Mouse (Mus musculus): ENCODE measurements around the gene Lin28a. TPM values are rescaled to one million over a fixed set of nuclear protein-coding genes. Genes with fewer than 3 reads are reported as not detected.
A peak's percentile ranks its signal among the peaks of the same experiment; 100 is the strongest.

Gene Lin28a
- total RNA-seq, 4 experiments from 2014 or later = not detected

DNA sequence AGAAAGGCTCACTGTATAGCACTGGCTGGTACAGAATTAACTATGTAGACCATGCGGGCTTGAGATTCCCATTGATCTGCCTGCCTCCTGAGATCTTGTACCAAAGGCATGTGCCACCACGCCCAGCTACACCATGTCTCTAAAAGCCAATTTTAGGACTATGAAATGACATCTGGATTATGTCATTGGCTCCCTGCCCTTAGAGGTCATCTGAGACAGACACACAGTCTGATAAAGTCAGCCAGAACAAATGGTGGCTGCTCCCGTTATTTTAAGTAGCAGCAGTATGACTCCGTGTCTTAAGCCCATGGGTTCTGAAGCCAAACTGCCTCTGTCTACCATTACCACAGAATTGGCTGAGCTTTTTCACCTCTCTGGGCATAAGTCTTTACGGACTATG, 38.1 kb downstream of the Lin28a start:
- DNase-seq (ENCODE audit: low spot score in 2 of 2) = no peak

DNA sequence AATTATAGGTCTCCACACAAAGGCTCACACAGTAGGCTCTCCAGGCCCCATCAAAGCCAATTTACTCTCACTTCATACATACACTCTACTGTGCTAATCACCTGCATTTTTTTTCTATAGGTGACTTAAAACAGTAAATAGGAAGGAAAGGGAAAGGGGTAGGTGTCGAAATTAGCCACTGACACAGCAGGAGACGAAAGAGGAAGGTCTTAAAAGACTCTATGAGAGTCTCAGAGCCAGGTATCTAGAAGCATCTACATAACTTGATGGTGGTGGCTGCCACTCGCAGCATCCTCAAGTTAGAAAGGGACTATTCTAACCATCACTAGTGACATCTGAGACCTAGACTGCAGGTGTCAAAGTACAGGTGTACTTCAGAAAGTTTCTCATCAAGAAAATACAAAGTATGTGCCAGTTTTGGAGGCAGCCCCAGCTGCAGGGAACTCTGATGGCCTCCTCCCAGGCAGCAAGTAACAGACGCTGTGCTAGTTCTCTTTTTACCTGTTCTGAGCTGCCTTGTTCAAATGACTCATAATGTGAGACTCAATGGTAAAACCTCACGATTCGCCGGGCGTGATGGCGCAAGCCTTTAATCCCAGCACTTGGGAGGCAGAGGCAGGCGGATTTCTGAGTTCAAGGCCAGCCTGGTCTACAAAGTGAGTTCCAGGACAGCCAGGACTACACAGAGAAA, 40.5 kb downstream of the Lin28a start:
- DNase-seq (ENCODE audit: low spot score in 2 of 2) = no peak

DNA sequence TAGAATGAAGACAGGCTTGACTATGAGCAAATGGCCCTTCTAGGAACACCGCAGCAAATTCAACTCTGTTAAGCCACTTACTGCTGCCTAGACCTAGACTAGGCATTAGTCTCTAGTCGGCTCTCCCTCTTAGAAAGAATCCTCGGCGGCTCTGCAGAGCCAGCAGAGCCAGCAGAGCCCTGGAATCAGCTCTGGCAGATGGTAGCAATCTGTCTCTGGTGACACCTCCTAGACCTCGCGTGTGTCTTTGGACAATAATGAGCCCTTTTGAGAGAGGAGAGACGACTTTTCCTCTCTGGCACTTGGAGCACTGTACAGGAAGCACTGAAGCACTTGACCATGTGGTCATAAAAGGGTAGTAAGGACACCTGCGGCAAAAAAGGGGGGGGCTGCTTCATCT, 46.9 kb downstream of the Lin28a start:
- DNase-seq (ENCODE audit: low spot score in 2 of 2) = no peak

DNA sequence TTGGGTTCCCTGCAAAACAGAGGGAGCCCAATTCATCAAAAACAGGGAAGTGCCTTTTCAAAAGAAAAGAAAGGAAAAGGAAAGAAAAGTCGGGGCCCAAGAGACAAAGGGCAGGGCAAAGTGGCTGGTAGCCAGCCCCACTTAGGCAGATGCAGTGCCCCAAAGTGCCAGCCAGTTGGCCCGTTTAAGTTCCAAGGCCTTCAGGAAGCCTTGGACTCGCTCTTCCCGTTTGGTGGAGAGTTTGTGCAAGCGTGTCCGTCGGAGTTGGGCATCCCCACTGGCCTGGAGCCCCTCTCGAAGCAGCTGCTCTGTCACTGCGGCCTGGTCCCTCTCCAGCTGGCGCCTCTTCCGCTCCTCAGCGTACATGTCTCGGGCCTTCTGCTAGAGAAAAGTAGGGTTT, 47.8 kb downstream of the Lin28a start:
- no peak for DNase-seq (ENCODE audit: low spot score in 2 of 2)

DNA sequence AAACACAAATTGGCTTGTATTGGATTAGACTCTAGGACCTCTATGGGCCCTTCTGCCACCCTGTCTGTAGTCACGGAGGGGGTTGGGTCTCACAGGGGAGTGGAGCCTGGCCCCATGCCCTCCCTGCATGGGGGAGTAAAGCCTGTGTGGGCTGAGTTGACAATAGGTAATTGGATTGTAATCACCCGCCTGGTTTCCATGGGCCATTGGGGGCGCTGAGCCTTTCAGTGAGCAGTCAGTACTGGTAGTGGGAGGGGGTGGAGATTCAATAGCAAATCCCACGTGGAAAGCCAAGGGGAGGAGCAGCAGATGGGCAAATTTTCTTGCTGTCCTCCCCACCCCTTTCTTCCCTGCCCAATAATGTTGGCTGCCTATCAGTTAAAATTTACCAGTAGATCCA, 48.4 kb downstream of the Lin28a start:
- no peak for DNase-seq (ENCODE audit: low spot score in 2 of 2)

DNA sequence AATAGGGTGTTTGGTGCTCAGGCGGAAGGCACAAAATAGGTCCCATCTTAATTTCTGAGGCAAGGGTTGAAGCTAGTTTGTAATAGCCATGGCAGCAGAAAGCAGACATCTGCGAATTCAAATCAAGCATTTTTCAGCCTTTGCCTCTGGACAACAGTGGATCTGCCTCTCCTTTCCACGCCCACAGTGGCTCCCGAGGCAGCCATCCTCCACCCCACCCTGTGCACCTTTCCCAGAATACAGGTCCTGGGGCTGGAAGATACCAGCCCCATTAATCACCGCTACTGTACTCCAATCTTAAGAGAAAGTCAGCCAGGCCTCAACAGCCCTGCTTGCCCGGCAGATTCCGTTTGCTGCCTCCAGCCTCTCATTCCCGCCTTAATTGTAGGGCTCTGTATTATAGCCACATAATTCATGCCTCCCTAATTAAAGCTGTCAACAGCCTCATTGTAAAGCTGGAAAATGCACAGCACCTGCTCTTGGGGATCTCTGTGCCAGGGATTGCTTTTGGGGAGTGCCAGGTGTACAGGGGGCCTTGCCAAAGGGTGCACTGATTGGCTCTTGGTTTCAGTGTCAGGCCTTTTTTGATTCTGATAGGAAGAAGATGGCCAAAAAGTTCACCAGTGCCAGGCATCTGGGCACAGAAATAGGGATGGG, 49.4 kb downstream of the Lin28a start:
- no peak for DNase-seq (ENCODE audit: low spot score in 2 of 2)

DNA sequence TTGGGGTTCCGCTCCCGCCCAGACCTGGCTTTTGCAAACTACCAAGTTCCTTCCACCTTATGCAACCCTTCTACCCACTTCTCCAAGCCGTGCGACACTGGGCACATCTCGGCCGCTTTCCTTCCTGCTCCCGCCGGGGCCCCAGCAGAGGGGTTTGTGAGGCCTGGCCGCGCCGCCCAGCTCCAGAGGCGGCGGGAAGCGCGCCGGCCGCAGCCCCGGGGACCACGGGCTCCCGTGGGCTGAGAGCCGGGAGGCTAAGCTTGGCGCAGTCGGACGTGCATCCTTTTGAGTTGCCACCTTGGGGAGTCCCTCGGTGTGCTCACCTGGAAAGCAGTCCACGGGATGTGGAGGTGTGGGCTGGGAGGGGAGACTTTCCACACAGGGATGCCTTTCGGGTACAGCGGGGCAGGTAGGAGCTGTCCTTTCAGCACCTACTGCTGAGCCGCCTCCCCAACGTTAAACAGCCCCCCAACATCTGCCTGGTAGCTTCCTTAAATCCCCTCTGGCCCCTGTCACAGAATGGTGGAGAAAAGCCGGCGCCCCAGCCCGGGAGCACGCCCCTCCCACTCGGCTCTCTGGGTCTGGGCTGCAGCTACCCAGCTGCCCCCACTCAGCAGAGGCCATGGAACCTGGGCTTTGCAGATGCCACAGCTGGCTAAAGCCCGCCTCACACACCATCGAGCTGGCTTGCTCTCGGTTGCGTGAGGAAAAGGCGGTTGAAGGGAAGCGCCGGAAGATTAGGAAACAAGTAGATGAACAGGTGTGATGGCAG, 50.3 kb downstream of the Lin28a start, which contains the start of gene Hmgn2:
Hmgn2 (minus strand) TSS at position 501 of the 772 bp plus-strand sequence.
- peak; percentile 35 to 37 for DNase-seq (ENCODE audit: low spot score in 2 of 2)

DNA sequence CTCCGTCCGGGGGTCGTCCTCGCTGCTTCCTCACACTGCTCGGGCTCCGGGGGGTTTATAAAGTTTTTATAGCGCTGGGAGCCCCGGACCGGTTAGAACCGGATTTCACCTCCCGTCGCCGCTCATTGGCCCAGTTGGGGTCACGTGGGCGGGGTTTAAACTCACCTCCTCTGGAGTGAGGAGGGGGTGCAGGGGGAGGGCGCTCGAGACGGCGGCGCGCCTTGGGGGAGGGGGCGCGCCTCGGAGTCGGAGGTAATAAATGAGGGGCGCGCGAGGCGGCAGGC, 50.8 kb downstream of the Lin28a start:
- DNase-seq (ENCODE audit: low spot score in 2 of 2) = peak; percentile 68 to 91

DNA sequence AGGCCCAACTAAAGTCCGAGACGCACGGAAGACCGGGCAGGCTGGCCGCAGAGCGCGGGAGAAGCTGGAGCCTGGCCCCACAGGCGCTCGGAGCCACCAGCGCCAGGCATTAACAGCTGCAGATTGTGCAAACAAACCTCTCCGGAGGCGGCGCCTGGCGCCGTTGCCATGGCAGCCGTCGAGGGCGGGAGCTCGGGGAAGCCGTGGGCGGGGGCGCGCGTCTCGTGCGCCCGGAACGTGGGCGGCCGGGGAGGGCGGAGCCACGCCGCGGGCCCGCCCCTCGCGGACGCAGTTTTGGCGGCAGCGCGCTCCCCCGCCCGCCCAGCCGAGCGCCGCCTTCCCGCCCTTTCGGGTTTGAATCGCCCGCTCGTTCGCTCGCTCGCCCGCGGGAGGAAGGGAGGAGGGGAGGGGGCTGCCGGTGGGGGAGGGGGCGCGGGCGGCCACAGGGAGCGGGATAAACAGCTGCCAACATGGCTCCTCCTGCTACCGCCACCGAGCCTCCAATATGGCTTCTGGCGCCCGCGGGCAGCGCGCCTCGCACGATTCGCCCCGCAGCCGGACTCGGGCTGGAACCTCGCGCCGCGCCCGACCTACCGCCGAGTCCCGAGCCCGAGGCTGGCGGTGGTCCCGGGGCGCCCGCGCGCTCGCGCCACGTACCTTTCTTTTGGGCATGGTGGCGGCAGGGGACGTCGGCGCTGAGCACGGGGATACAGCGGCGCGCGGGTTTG, 51.3 kb downstream of the Lin28a start:
- peak; percentile 91 to 97 for DNase-seq (ENCODE audit: low spot score in 2 of 2)

DNA sequence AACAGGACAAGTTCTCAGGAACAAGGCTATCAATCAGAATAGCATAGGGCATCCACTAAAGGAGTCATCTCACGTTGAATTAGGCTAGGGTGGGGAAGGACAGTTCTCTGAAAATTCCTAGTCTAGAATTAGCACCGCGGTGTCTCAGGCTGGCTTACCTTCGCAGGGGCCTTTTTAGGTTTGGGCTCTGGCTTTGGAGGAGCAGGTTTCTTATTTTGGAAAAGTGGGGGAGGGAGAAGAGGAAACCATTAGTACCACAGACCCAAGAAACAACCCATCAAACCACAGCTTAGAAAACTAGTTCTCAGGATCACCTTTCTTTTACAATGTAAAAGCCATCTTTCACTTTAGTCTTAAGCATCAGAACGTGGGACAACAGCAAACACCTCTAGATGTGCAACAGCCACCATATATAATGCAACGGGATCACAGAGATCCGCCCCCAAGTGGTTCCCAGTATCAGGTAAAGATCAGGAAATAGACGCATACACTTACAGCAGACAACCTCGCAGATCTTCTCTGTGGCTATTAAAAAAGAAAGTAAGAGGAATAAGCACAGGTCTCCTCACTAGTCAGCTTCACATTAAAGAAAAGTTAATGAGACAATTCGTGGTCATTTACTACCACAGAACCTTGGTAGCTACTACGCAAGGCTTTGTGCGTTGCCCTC, 52.2 kb downstream of the Lin28a start:
- DNase-seq (ENCODE audit: low spot score in 2 of 2) = no peak

DNA sequence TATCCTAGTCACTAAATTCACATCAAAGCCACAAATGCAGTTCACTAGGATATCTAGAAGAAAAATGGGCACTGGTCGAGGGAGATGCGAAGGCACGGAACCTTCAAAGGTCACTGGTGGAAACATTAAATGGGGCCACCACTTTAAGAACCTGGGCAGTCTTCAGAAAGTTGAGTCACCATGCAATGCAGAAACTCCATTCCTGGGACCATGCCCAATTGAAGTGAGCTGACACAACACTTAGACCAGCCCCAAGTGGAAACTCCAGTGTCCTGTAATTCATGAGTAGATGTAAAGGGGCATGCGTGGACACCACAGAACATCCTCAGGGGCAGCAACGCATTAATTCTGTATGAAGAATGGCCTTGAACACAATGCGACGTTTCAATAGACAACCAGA, 56.1 kb downstream of the Lin28a start:
- DNase-seq (ENCODE audit: low spot score in 2 of 2) = no peak

DNA sequence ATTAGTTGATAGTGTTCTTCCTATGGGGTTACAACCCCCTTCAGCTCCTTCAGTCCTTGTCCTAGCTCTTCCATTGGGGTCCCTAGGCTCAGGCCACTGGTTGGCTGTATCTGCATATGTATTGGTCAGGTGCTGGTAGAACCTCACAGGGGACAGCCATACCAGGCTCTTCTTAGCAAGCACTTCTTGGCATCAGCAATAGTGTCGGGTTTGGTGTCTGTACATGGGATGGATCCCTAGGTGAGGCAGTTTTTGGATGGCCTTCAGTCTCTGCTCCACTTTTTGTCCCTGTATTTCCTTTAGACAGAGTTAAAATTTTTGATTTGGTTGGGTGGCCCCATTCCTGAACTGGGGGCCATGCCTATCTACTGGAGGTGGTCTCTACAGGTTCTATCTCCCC, 59.8 kb downstream of the Lin28a start:
- no peak for DNase-seq (ENCODE audit: low spot score in 2 of 2)

DNA sequence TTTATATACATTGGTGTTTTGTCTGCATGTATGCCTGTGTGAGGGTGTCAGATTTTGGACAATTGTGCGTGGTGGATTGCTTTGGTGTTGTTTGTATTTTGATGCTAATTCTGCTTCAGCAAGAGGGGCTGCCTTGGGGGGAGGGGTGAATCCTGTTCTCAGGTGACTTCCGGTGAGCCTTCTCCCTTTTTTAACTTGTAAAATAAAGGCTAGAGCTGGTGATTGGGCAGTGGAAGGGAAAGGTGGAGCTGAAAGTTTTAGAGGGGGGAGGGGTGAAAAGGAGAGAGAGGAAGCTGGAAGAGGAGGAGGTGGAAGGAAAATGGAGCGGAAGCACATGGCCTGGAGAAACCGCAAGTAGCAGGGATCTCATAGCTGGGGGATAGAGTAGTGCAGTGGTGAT, 62.3 kb downstream of the Lin28a start:
- DNase-seq (ENCODE audit: low spot score in 2 of 2) = no peak

Other genes starting within 250 kb of the Lin28a start
- 10 to 100 TPM; 15.3 to 19.2 (median 17.7) TPM for gene Rps6ka1, start 131.0 kb downstream of the Lin28a start, total RNA-seq (2022)
- 100 to 1,000 TPM; 115 to 129 (median 119) TPM for gene Hmgn2, start 50.2 kb downstream of the Lin28a start, total RNA-seq (2022)
- gene Dhdds, start 17.9 kb downstream of the Lin28a start, total RNA-seq (2022) = 10 to 100 TPM; 63.6 to 73.6 (median 68.4) TPM
- gene Zfp683, start 35.0 kb upstream of the Lin28a start, total RNA-seq (2022) = not detected
- gene Crybg2, start 42.0 kb upstream of the Lin28a start, total RNA-seq (2022) = 1 to 10 TPM; 3.6 to 6.8 (median 5.8) TPM
- gene Cd52, start 76.2 kb upstream of the Lin28a start, total RNA-seq (2022) = 10 to 100 TPM in 2 of 4 experiments, 1 to 10 TPM in 2; 2.5 to 32.5 (median 12.8) TPM
- 10 to 100 TPM; 33.5 to 51.3 (median 43.0) TPM for gene Ubxn11, start 83.7 kb upstream of the Lin28a start, total RNA-seq (2022)
- gene Sh3bgrl3, start 109.9 kb upstream of the Lin28a start, total RNA-seq (2022) = 100 to 1,000 TPM; 192 to 255 (median 224) TPM
- 10 to 100 TPM; 17.1 to 18.7 (median 17.7) TPM for gene Cep85, start 168.3 kb upstream of the Lin28a start, total RNA-seq (2022)
- not detected for gene Gm7534, start 184.2 kb upstream of the Lin28a start, total RNA-seq (2022)
- not detected for gene Catsper4, start 208.5 kb upstream of the Lin28a start, total RNA-seq (2022)
- under 1 TPM in 3 of 4 experiments, not detected in 1; 0.36 to 0.74 (median 0.57) TPM for gene Cnksr1, start 219.6 kb upstream of the Lin28a start, total RNA-seq (2022)
- gene E130218I03Rik, start 224.8 kb upstream of the Lin28a start, total RNA-seq (2022) = not detected
- 10 to 100 TPM; 10.9 to 12.1 (median 11.3) TPM for gene Zfp593, start 226.8 kb upstream of the Lin28a start, total RNA-seq (2022)
- gene Gm30191, start 228.1 kb upstream of the Lin28a start, total RNA-seq (2022) = not detected
- 1 to 10 TPM; 2.6 to 4.3 (median 3.5) TPM for gene Grrp1, start 235.3 kb upstream of the Lin28a start, total RNA-seq (2022)

Measured in left cerebral cortex, adult 8-10 months (tissue).